9 mouse cellular contexts compared by ENCODE assay signal in the genomic region with DNA sequence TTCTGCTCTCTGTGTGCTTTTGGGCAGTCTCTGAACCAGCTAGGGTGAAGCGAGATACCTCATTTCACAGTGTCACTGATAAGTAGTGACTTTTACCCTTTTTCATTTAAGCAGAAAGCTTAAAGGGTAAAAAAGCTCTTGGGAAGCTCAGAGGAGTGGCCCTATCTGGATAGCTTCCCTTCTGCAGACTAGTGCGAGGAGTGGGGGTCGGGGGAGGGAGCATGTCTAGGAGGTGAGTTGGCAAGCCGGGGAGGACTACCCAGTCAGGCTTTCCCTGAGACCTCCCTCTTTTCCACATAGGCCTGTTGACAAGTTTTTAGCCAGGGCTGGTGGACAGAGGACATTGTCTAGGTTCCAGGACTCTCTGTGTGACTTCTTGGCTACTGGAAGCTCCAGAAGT. TPM values are rescaled to one million over a fixed set of nuclear protein-coding genes. Genes with fewer than 3 reads are reported as not detected.
A peak's percentile ranks its signal among the peaks of the same experiment; 100 is the strongest.
DNase-seq lines count a peak whose midpoint lies in the region; ATAC-seq and TF ChIP-seq lines count a peak whose summit lies in the region.
"Had no signal": no experiment of that assay in that cellular context is flagged by ENCODE, and none has a peak within 500 bp of the region (broad histone marks: within the 10 kb centered on the region; RNA-seq: fewer than 3 reads in every experiment).

A gene (plus strand): TSS at position 301 of the 400 bp plus-strand sequence.

- no peak for TF ChIP-seq CTCF in lung, embryonic 14.5 days (IDR thresholded peaks at IDR 0.05; ENCODE audit: low read depth)
- TF ChIP-seq CTCF in olfactory bulb, adult 2 months (IDR thresholded peaks at IDR 0.05; ENCODE audit: insufficient read depth, low read depth, low read length) = no peak

- H3K9me3 ChIP-seq in lung, embryonic 14.5 days (ENCODE audit: low read depth, low read length) = no peaks in the 10 kb centered on the region
- H3K9me3 ChIP-seq in forebrain, embryonic 11.5 days (ENCODE audit: control insufficient read depth, low read length) = no peaks in the 10 kb centered on the region
- peaks cover 4% of the 10 kb centered on the region; the same call in 1 of the 2 replicates for H3K9me3 ChIP-seq in limb, embryonic 12.5 days

- 0 out of 2 replicates have a peak, but pooled peaks cover 2% of the 10 kb centered on the region for H3K4me1 ChIP-seq in lung, embryonic 14.5 days (ENCODE audit: insufficient read depth)
- H3K4me1 ChIP-seq in forebrain, embryonic 11.5 days (replicated peaks; ENCODE audit: control insufficient read depth, insufficient read depth, low read length) = no peaks in the 10 kb centered on the region
- no peaks in the 10 kb centered on the region for H3K4me1 ChIP-seq in limb, embryonic 12.5 days (replicated peaks)
- peaks cover 16% of the 10 kb centered on the region for H3K4me1 ChIP-seq in olfactory bulb, adult 2 months (ENCODE audit: control insufficient read depth, insufficient read depth, low read length)

- peak within 1 kb of the TSS; percentile 19; the same call in 1 of the 2 replicates for H3K4me3 ChIP-seq in lung, embryonic 14.5 days (ENCODE audit: low read depth, low read length)
- no peak within 1 kb of the TSS for H3K4me3 ChIP-seq in forebrain, embryonic 11.5 days (ENCODE audit: low read depth, low read length)
- no peak within 1 kb of the TSS for H3K4me3 ChIP-seq in limb, embryonic 12.5 days (replicated peaks)
- peak within 1 kb of the TSS; percentile 30; the same call in 1 of the 2 replicates for H3K4me3 ChIP-seq in olfactory bulb, adult 2 months (ENCODE audit: insufficient read depth, low read depth, low read length)

- H3K27me3 ChIP-seq in lung, embryonic 14.5 days (ENCODE audit: insufficient read depth, low read length) = no peaks in the 10 kb centered on the region
- no peaks in the 10 kb centered on the region for H3K27me3 ChIP-seq in forebrain, embryonic 11.5 days (ENCODE audit: control insufficient read depth, insufficient read depth, low read length)
- H3K27me3 ChIP-seq in limb, embryonic 12.5 days = peaks cover 7% of the 10 kb centered on the region; the same call in 1 of the 2 replicates

- H3K27ac ChIP-seq in lung, embryonic 14.5 days (ENCODE audit: low read depth) = no peak within 1 kb of the TSS
- H3K27ac ChIP-seq in forebrain, embryonic 11.5 days (ENCODE audit: low read depth, low read length) = no peak within 1 kb of the TSS
- H3K27ac ChIP-seq in limb, embryonic 12.5 days = no peak within 1 kb of the TSS
- H3K27ac ChIP-seq in olfactory bulb, adult 2 months (ENCODE audit: insufficient read depth, low read depth, low read length) = no peak within 1 kb of the TSS

- WGBS in lung, embryonic 14.5 days = 22% methylated on average over 4 of the region's 4 CpGs
- WGBS in forebrain, embryonic 11.5 days = 41% methylated on average over 4 of the region's 4 CpGs
- 33% methylated on average over 4 of the region's 4 CpGs for WGBS in limb, embryonic 12.5 days
- 54% methylated on average over 4 of the region's 4 CpGs for WGBS in olfactory bulb, adult 2 months

- TF ChIP-seq POLR2A in olfactory bulb, adult 2 months (IDR thresholded peaks at IDR 0.05; ENCODE audit: insufficient read depth, low read depth, low read length) = no peak

- H3K9ac ChIP-seq in lung, embryonic 14.5 days = 0 out of 2 replicates have a peak within 1 kb of the TSS, but pooled peaks have one; percentile 24
- no peak within 1 kb of the TSS for H3K9ac ChIP-seq in forebrain, embryonic 11.5 days (ENCODE audit: low read length)
- no peak within 1 kb of the TSS for H3K9ac ChIP-seq in limb, embryonic 12.5 days (replicated peaks)

- H3K36me3 ChIP-seq in lung, embryonic 14.5 days (ENCODE audit: insufficient read depth) = no peaks in the 10 kb centered on the region
- H3K36me3 ChIP-seq in forebrain, embryonic 11.5 days (ENCODE audit: control insufficient read depth, insufficient read depth, low read length) = no peaks in the 10 kb centered on the region
- H3K36me3 ChIP-seq in limb, embryonic 12.5 days = no peaks in the 10 kb centered on the region

- ATAC-seq in lung, embryonic 14.5 days (ENCODE audit: insufficient read depth) = no peak
- no peak for ATAC-seq in forebrain, embryonic 11.5 days (replicated peaks; ENCODE audit: low FRiP score)
- ATAC-seq in limb, embryonic 12.5 days (ENCODE audit: insufficient number of reproducible peaks, insufficient read depth, low FRiP score, low TSS enrichment, low read depth) = no peak

- peak within 1 kb of the TSS; percentile 53 for H3K4me2 ChIP-seq in lung, embryonic 14.5 days
- peak within 1 kb of the TSS; percentile 40 for H3K4me2 ChIP-seq in forebrain, embryonic 11.5 days (ENCODE audit: low read depth, low read length, severe bottlenecking)
- peak within 1 kb of the TSS; percentile 36 for H3K4me2 ChIP-seq in limb, embryonic 12.5 days

- DNase-seq in lung, embryonic 14.5 days = no peak
- no peak for DNase-seq in lung, adult 18-20 months
- no peak for DNase-seq in forebrain, embryonic 11.5 days (ENCODE audit: low spot score)
- no peak for DNase-seq in thymus, postnatal 0 days (ENCODE audit: low spot score)
- DNase-seq in left cerebral cortex, adult 18-20 months (ENCODE audit: low spot score in 2 of 2) = no peak
- no peak for DNase-seq in frontal cortex, postnatal 14 days (ENCODE audit: low spot score in 2 of 2)

RNA-seq across cellular contexts. Expression of the gene that starts here (rescaled TPM):
- 0.05 TPM in 1 of 2 replicates, not detected in the other for polyA plus RNA-seq in lung, embryonic 14.5 days (2014; fragmentation: Nextera tagmentation; extraction: Ambion mirVana)
- polyA plus RNA-seq in forebrain, embryonic 11.5 days (2014; fragmentation: Nextera tagmentation; extraction: Ambion mirVana) = 0.05 TPM in 1 of 2 replicates, not detected in the other
- polyA plus RNA-seq in limb, embryonic 12.5 days (2016; fragmentation: Nextera tagmentation; extraction: Ambion mirVana) = not detected in 2 replicates
- not detected in 2 replicates for polyA plus RNA-seq in olfactory bulb, adult 2 months (2012; ENCODE audit: insufficient read depth, insufficient read length, low replicate concordance, missing spikeins)
- polyA plus RNA-seq in thymus, postnatal 0 days (2015; fragmentation: Nextera tagmentation; extraction: Ambion mirVana) = 0.05 and 0.06 TPM in 2 replicates
- under 1 TPM; 0.49 to 0.59 TPM for total RNA-seq in left cerebral cortex, adult 18-20 months (2021)
- polyA plus RNA-seq: inflammation-experienced regulatory T-cells, adult 6 months had no signal

Comparison
In these comparisons a context has a peak if more than half of its experiments do, and no peak if none do; other contexts are left out.
1. H3K4me3 ChIP-seq: peak in lung, embryonic 14.5 days (single experiment) and olfactory bulb, adult 2 months (single experiment); none in forebrain, embryonic 11.5 days (single experiment) and limb, embryonic 12.5 days (single experiment).
2. Peak in every context shown above with its lines, with median percentiles within 50 percentile points of each other: H3K4me2 ChIP-seq.